Mouse (Mus musculus): ENCODE measurements around the gene Fam71e1.

The Fam71e1 gene

DNA sequence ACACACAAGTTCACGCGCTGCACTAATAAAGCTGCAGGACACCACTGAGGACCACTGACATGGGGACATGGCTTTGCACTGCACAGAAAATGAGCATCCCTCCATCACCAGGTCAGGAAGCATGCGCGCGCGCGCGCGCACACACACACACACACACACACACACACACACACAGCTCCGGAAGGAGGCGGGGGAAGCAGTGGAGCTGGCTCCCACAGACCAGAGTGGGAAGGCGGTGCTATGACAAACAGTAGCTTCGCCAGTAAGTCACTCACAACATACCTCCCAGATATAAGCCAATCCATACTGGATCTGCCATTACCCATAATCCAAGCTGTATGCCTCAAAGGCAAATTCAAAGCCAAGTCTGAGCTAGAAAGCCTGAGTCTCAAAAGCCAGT lies 50.7 kb downstream of the Fam71e1 start:
- in situ Hi-C loops (cut with MboI; ENCODE audit: unreplicated experiment in 2 of 2) = loop anchor here (25.0 kb wide), 4 partner anchors 315 to 1365 kb away; partner anchors contain the start of genes Dbp (in 2 of the 2), Fam83e (in 2 of the 2), Rpl18 (in 2 of the 2) and Sphk2 (in 2 of the 2)

DNA sequence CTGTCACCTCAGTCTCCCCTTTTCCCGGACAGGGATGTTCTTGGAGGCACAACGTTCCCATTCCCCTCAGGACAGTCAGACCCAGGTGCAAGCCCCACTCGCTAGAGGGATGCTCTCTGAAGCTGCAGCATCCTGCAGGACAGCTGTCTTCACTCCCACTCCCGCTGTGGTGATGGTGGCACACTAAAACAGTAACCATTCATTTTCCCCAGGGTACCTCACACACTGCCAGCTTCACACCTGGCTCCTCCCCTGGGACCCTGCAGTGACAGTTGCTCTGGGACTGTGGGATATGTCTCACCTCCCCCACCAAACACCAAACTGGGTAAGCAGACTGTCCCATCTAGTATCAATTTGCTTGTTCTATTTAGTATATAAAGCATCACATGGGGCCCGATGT lies 51.3 kb downstream of the Fam71e1 start:
- in situ Hi-C loops (cut with MboI; ENCODE audit: unreplicated experiment in 2 of 2) = loop anchor here (25.0 kb wide), 4 partner anchors 315 to 1365 kb away; partner anchors contain the start of genes Dbp (in 2 of the 2), Fam83e (in 2 of the 2), Rpl18 (in 2 of the 2) and Sphk2 (in 2 of the 2)

DNA sequence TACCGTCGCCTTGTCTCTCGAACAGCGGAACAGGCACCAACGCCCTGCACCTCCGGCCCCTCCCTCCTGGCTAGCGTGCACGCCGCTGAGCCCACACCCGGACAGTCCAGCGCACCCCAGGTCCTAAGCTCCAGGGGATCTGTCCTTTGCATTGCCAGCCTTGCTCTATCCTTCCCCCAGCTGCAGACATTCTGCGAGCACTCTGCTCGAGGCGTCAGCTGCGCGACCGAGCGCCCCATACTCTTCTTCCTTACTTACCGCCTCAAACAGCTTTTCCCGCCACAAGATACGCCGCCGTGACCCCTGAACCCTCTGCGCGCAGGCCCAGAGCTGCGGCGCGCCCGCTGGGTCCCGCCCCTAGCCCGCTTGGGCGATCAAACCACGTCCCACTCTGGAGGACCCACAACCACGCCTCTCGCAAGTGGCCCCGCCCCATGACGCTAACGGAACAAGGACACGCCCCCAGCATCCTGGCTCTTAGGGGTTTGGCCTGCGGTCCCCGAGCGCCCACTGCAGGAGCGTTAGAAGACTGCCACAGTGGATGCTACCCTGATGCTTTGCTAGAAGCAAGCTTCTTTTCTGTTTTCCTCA lies 52.2 kb downstream of the Fam71e1 start, which contains the start of gene Pold1:
Pold1 (minus strand) TSS at position 353 of the 591 bp plus-strand sequence.
- in situ Hi-C loops (cut with MboI; ENCODE audit: unreplicated experiment in 2 of 2) = loop anchor here (25.0 kb wide), 4 partner anchors 314 to 1364 kb away; partner anchors contain the start of genes Dbp (in 2 of the 2), Fam83e (in 2 of the 2), Rpl18 (in 2 of the 2) and Sphk2 (in 2 of the 2)

DNA sequence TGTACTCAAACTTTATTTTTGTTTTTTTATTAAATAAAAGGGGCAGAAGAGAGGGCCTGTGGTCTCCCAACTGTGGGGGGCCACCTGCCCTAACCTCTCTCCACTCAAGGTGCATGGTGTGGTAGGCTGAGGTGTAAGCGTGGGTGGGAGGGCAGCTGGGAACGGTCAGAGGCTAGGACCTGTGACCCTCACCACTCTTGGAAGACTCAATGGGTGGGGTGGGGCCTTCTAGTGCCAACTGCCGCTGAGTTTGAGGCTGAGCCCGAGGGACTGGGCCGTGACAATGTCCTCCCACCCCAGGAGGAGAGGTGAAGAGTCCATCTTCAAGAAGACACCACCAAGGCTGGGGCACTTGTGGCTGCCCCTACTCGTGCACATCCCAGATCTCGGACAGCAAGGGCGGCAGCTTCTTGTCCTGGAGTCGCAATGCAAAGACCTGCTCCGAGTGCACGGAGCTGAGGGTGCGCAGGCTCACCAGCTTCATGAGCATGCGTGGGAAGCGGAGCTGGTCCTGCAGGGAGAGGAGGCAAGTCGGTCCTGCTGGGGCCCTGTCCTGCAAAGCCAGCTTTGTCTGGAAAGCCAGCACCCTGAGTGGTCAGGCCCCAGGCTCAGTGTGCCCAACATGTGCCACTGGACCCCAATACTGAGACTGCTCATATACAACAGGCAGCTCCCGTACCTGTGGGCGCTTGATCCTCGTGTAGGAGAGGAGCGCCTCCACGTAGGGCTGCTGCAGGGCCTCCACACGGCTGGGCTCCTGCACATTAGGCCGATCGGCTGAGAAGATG lies 53.4 kb downstream of the Fam71e1 start:
- in situ Hi-C loops (cut with MboI; ENCODE audit: unreplicated experiment in 2 of 2) = loop anchor here (5.0 to 25.0 kb wide), 6 partner anchors 33 to 1362 kb away; partner anchors contain the start of genes Dbp (in 2 of the 2), Fam83e (in 2 of the 2), Rpl18 (in 2 of the 2) and Sphk2 (in 2 of the 2)

DNA sequence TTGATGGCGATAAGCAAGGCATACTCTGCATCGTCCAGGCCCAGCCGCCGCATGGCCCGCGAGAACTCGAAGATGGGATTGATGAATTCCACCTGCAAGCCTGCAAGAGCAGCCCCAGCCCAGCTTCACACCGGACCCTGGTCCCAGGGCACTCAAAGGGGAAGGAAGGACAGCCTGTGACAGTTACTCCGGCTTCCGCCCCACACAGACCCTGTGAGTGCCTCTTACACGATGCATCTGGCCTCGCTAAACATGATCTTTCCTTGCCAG lies 54.0 kb downstream of the Fam71e1 start:
- in situ Hi-C loops (cut with MboI; ENCODE audit: unreplicated experiment in 2 of 2) = loop anchor here (5.0 kb wide), 2 partner anchors 33 to 38 kb away; no protein-coding TSS in a partner anchor

Measured in v-Abl transformed pro-B cells (cell line).